Mouse (Mus musculus) limb, embryonic 11.5 days (tissue): ENCODE measurements around the gene Ttc39b. TPM values are rescaled to one million over a fixed set of nuclear protein-coding genes. Genes with fewer than 3 reads are reported as not detected.

Experiments
- ATAC-seq: fragments of 200-750 bp; cut with Nextera tagmentation; 2 replicates; pipeline ENCODE4 v1.8.0; 2017; ENCODE audit warnings: low read depth; ENCODE audit not compliant: insufficient number of reproducible peaks, low FRiP score, low TSS enrichment
- DNase-seq: peaks from one replicate; pipeline ENCODE4 v3.0.0-alpha.2; 2015; ENCODE audit warnings: low spot score
- H3K27ac ChIP-seq: fragments of 300-500 bp; sonication (generic); replicated peaks from 2 replicates; pipeline ENCODE4 v1.5.1; 2014; ENCODE audit warnings: low read depth, mild to moderate bottlenecking, low read length
- H3K27me3 ChIP-seq: fragments of 300-500 bp; sonication (generic); 2 replicates; pipeline ENCODE4 v1.6.1; 2014; ENCODE audit warnings: mild to moderate bottlenecking, low read length, mixed read lengths; ENCODE audit not compliant: control insufficient read depth, insufficient read depth
- H3K36me3 ChIP-seq: fragments of 300-500 bp; sonication (generic); 2 replicates; pipeline ENCODE4 v1.6.1; 2014; ENCODE audit warnings: mild to moderate bottlenecking, low read length, moderate library complexity, mixed read lengths; ENCODE audit not compliant: control insufficient read depth, insufficient read depth
- H3K4me1 ChIP-seq: fragments of 300-500 bp; sonication (generic); 2 replicates; pipeline ENCODE4 v1.6.1; 2014; ENCODE audit warnings: low read length, mixed read lengths; ENCODE audit not compliant: control insufficient read depth, insufficient read depth
- H3K4me2 ChIP-seq: fragments of 300-500 bp; sonication (generic); 2 replicates; pipeline ENCODE4 v1.6.1; 2014; ENCODE audit warnings: low read depth, mild to moderate bottlenecking, moderate library complexity; ENCODE audit not compliant: severe bottlenecking
- H3K4me3 ChIP-seq: fragments of 300-500 bp; sonication (generic); 2 replicates; pipeline ENCODE4 v1.5.1; 2014; ENCODE audit warnings: low read depth, low read length
- H3K9ac ChIP-seq: fragments of 300-500 bp; sonication (generic); 2 replicates; pipeline ENCODE4 v1.6.1; 2014; ENCODE audit warnings: mild to moderate bottlenecking, low read length
- H3K9me3 ChIP-seq: fragments of 300-500 bp; sonication (generic); 2 replicates; pipeline ENCODE4 v1.6.1; 2016; ENCODE audit warnings: low read length; ENCODE audit not compliant: control insufficient read depth
- WGBS: fragments of 180-500 bp; shearing (Covaris S2); extraction: QIAGEN DNeasy Blood & Tissue Kit; methylation state at CpG from one replicate; pipeline ENCODE4 v1.1.7; 2014; 5-methylcytosine and 5-hydroxymethylcytosine counted together
- polyA plus RNA-seq: library from polyadenylated mRNA; unstranded; fragments of >200 nt; fragmentation: Nextera tagmentation; extraction: Ambion mirVana; gene quantifications from 2 replicates; pipeline ENCODE4 v1.2.1, GENCODE M21; 2014

The Ttc39b gene
- polyA plus RNA-seq, 1 experiment from 2014 or later = 2.2 TPM

DNA sequence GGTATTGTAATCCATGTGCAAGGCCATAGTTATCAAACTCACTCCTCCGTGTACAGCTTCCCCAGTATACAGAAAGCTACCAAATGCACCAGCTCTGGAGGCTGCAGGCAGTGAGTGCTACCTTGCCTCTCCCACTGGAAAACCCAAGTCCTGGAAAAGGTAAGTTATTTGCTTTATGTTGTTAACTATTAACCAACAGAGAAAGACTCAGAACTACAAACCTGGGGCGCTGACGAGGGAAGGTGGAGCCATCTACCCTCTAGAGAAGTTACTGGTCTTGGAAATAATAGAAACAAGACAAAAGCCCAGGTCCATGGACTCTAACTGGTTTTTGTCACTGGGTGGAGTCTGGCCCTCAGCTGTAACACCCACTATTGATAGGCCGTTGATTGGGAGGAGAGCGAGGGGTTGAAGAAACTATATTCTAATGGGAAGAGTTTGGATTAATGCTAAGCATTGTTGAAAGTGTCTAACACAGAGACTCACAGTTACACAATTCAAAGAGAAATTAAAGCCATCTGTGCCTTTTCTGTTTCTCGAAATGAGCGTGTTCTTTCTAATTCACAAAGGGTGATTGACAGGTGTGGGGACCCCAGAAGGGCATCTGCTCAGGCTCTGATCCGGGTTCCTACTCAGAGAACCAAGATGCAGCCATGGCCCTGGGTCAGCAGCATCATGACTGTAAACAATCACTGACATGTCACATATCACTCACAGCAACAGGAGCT lies 98.3 kb downstream of the Ttc39b start:
- H3K9ac ChIP-seq = no peak overlapping the region
- H3K4me2 ChIP-seq = no peak overlapping the region
- no peaks in the 10 kb centered on the region for H3K4me1 ChIP-seq
- DNase-seq (no peak), ATAC-seq (no peak)
- no peak overlapping the region for H3K4me3 ChIP-seq
- 71% methylated on average over 8 of the region's 8 CpGs for WGBS
- no peaks in the 10 kb centered on the region for H3K27me3 ChIP-seq
- H3K9me3 ChIP-seq = no peaks in the 10 kb centered on the region
- H3K27ac ChIP-seq = no peak overlapping the region
- no peaks in the 10 kb centered on the region for H3K36me3 ChIP-seq

DNA sequence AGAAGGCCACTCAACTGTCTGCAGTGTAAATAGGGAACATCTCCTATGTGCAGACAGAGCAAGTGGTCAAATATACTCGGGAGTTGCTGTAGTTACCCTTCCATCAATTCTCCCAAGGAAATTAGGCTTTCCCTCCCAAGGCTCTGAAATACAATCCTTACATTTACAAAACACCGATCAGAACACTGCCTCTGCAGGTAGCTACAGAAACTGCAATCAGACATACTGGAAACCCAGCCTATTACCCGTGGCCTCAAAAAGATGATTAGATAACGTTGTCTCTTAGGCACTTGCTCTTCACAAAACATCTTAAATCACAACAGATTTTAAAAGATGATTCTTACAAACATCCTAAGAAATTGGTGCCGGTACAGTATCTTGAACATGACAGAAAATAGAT lies 99.8 kb downstream of the Ttc39b start:
- H3K27ac ChIP-seq = no peak overlapping the region
- H3K4me1 ChIP-seq = no peaks in the 10 kb centered on the region
- no peak overlapping the region for H3K4me3 ChIP-seq
- no peaks in the 10 kb centered on the region for H3K27me3 ChIP-seq
- 49% methylated on average over 5 of the region's 5 CpGs for WGBS
- no peak for DNase-seq
- no peak overlapping the region for H3K9ac ChIP-seq
- H3K4me2 ChIP-seq = no peak overlapping the region
- no peak for ATAC-seq
- H3K36me3 ChIP-seq = no peaks in the 10 kb centered on the region
- no peaks in the 10 kb centered on the region for H3K9me3 ChIP-seq

DNA sequence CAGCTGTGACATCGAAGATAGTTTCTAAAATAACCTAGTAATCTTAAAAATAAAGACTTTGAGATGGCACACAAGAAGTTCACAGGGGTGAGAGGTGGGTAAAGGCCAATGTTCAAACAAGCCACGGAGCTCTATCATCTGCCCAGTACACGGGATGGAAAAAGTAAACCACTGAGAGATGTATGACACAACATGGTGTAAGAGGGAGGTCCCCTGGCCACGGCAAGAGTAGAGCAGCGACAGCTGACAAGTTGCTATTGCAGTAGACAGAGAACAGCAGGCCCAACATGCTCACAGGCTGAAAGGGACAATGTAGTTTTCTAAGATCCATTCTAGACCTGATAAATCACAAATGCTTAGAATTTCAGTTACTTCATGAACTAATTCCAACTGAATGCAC lies 100.9 kb downstream of the Ttc39b start:
- no peak for DNase-seq
- 83% methylated on average over 5 of the region's 5 CpGs for WGBS

DNA sequence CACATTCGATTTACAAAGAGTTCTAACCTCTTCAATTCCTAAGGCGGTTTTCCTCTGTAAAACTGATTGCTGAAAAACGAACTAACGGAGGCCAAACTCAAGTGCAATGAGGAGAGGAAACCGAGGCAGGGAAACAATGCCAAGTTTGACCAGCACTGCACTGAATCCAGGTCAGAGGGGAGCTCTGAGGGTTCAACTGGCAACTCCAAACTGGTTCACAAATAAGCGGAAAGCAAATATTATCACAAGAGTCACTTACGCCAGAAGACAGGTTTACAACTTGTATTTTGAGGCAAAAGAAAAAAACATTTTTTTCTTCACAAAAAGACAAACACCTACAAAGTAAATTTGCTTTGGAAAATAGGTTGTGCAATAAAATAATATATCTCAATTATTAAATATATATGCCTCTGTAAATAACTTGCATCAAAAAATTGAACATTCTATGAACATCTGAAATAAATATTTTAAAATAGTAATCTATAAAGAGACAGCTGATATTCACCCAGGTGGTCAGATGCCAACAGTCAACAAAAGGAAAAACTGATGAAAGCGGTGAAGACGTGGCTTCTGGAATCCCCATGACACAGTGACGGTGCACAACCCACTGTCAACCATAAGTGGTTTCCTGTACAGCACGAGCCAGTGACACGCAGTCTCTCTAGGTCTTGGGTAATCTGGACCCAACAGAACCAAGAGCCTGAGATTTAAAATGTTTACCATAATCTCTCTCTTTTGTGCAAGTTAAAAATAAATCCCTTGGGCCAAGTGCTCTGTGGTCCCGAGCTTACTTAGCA lies 103.1 kb downstream of the Ttc39b start:
- ATAC-seq (no peak), DNase-seq (no peak)
- Histone ChIP-seq H3K4me1 (no peaks in the 10 kb centered on the region), H3K27ac (no peak overlapping the region), H3K27me3 (no peaks in the 10 kb centered on the region), H3K4me3 (no peak overlapping the region), H3K9me3 (no peaks in the 10 kb centered on the region), H3K9ac (no peak overlapping the region), H3K4me2 (no peak overlapping the region), H3K36me3 (no peaks in the 10 kb centered on the region)
- 90% methylated on average over 13 of the region's 13 CpGs for WGBS

More for the DNA sequence above, 100.9 kb downstream of the Ttc39b start:
- Histone ChIP-seq H3K36me3 (no peaks in the 10 kb centered on the region), H3K9ac (no peak overlapping the region), H3K4me2 (no peak overlapping the region), H3K9me3 (no peaks in the 10 kb centered on the region), H3K27me3 (no peaks in the 10 kb centered on the region), H3K4me1 (no peaks in the 10 kb centered on the region), H3K4me3 (no peak overlapping the region), H3K27ac (no peak overlapping the region)
- no peak for ATAC-seq

DNA sequence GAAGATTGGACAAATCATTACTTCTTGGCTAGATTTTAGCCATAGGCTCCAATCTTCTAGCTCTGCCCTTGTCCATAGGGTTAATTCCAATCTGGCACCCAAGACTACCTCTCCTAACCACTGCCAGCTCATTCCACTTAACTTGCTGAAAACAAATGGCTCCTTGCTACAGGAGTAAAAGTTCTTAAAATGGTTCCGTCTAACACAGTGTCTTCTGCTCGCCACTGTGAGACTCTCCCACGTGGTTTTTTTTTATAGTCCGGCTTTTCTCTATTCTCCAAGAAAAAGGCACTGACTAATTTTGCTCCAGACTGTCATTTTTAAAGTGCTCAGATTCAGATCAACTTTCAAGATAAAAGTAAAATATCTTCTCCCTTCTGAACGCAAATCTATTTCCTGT lies 104.8 kb downstream of the Ttc39b start:
- no peak overlapping the region for H3K4me2 ChIP-seq
- H3K4me1 ChIP-seq = no peaks in the 10 kb centered on the region
- no peak overlapping the region for H3K27ac ChIP-seq
- WGBS = 87% methylated on average over 5 of the region's 5 CpGs
- DNase-seq (no peak), ATAC-seq (no peak)
- no peaks in the 10 kb centered on the region for H3K9me3 ChIP-seq
- no peak overlapping the region for H3K9ac ChIP-seq
- no peaks in the 10 kb centered on the region for H3K36me3 ChIP-seq
- no peak overlapping the region for H3K4me3 ChIP-seq
- no peaks in the 10 kb centered on the region for H3K27me3 ChIP-seq

GRCm38 (mm10) chr4:83217128-83217527 lies 106.9 kb downstream of the Ttc39b start:
- H3K9ac ChIP-seq = no peak overlapping the region
- H3K27me3 ChIP-seq = no peaks in the 10 kb centered on the region
- ATAC-seq (no peak), DNase-seq (no peak)
- 92% methylated on average over 5 of the region's 5 CpGs for WGBS
- no peak overlapping the region for H3K4me3 ChIP-seq
- H3K4me2 ChIP-seq = no peak overlapping the region
- H3K27ac ChIP-seq = no peak overlapping the region
- H3K36me3 ChIP-seq = no peaks in the 10 kb centered on the region
- no peaks in the 10 kb centered on the region for H3K9me3 ChIP-seq
- H3K4me1 ChIP-seq = no peaks in the 10 kb centered on the region

- Histone ChIP-seq H3K27me3 (no peaks in the 10 kb centered on the region), H3K27ac (no peak overlapping the region), H3K9me3 (no peaks in the 10 kb centered on the region), H3K4me2 (no peak overlapping the region), H3K9ac (no peak overlapping the region), H3K4me1 (no peaks in the 10 kb centered on the region), H3K4me3 (no peak overlapping the region), H3K36me3 (no peaks in the 10 kb centered on the region)
- ATAC-seq = no peak
- DNase-seq = no peak
- 79% methylated on average over 7 of the region's 7 CpGs for WGBS
These were observed 107.7 kb downstream of the Ttc39b start for GRCm38 (mm10) chr4:83216381-83216780.

DNA sequence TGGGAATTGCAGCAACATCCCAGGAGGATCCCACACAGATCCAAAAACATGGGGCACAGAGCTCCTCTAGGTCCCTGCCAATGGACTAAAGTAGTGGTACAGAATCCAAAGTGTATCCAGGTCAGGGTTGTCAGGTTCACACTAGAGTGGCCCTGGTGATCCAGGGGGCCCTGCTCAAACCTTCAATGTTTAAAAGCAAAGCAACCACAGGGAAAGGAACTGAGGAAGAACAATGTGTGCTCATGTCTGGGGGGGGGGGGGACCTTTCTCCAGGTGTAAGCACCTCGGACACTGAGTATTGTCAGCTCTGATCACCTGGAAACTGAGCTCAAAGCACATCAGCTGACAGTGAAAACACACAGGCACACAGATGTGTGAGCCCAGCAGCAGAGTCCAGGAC lies 108.3 kb downstream of the Ttc39b start:
- H3K4me3 ChIP-seq = no peak overlapping the region
- no peak overlapping the region for H3K9ac ChIP-seq
- ATAC-seq (no peak), DNase-seq (no peak)
- H3K4me1 ChIP-seq = no peaks in the 10 kb centered on the region
- H3K27ac ChIP-seq = no peak overlapping the region
- no peaks in the 10 kb centered on the region for H3K36me3 ChIP-seq
- H3K4me2 ChIP-seq = no peak overlapping the region
- no peaks in the 10 kb centered on the region for H3K9me3 ChIP-seq
- H3K27me3 ChIP-seq = no peaks in the 10 kb centered on the region
- 70% methylated on average over 1 of the region's 1 CpGs for WGBS
